Mouse (Mus musculus) frontal cortex, postnatal 36 days (tissue): ENCODE results near the gene Hexb.
"Not testable (repeated sequence)": the region's sequence is repeated elsewhere in the genome, so short reads cannot be mapped to it uniquely, and the experiment has no call there.

Experiments used
- DNase-seq, 2 experiments: peaks; one replicate each; pipeline ENCODE4 v3.0.0; 2022; ENCODE audit warnings: low spot score in 2 of 2

Hexb gene

DNA sequence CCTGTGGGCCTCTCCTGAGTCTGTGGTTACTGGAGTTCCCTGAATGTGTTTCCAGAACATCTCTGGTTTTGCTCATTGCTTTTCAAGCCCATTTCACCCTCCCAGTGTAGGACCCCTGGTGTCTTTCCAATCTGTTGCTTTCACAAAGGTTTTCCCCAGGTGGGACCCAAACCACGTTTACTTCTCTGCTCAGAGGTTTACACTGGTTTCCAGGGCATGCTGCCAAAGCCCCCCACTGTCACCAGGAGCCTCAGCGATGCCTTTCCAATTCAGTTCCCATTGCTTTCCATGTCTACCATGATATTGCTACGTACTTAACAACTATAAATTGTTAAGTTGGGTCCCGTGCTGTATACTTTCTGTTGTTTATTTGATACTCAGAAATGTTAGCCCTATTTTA lies 15.3 kb downstream of the Hexb start:
- no peak for DNase-seq

DNA sequence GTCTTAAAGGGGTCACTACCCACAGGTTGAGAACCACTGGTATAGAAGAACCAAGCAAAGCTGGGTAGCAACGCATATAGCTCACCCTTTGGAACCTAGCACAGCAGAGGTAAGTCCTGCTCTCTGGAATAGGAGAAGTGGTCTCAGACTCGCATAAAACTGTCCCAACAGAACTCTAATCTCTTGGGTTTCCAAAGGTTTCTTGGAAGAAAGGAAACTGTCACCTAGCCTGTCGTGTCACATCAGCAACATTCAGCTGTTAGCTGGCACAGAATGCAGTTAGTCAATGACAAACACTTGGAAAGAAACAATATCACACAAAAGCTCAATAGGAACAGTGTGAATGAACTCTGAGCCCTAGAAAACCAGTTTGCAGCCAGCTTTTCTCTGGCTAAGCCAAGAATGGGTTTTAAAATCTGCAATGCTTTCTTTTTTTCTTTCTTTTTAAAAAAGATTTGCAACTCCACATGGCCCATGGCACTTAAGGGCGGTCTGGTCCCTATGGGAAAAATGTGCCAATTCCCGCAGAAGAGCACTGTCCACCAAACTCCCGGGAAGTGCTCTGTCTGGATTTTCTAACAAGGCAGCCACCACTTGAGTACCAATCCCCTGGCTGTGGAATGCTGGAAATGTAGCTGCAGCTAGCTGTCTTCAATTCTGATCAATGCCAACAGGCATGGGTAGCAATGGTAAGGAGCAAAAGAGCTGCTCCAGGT lies 17.9 kb downstream of the Hexb start:
- no peak for DNase-seq

DNA sequence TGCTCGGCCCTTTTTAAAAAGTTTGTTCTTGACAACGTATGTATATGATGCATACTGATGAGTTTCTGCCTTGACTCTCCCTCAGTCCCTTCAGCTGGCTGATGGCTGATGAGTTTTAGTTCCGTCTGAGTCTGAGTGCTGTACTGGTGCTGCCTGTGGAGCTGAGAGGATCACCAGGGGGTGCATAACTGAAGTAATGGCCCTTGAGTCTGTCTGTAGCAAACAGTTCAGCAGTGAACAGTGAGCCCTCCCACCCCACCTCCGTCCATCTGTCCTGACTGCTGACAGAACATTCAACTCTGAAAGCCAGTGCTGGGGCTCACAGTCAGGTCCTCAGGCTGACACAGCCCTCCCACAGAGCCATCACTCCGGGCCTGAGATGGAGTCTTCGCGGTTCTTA lies 19.2 kb downstream of the Hexb start:
- DNase-seq, result no peak

DNA sequence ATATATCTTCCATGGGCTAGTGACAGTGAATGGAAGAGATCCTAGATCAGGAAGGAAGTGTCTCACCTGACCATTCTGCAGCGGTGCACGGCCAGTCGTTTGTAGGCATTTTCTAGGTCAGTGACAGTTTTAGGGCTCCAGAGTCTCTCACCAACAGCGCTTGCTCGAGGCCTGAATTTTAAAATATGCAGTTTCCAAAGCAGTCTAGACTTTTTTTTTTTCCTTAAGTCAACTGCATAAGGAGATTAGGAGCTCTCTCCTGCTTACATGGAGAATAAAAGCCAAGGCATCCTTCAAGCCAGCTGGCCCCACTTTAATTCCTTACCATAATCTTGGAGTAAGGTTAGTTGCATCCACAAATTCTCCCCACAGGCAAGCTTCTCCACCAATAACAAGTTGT lies 21.4 kb downstream of the Hexb start:
- no peak for DNase-seq

DNA sequence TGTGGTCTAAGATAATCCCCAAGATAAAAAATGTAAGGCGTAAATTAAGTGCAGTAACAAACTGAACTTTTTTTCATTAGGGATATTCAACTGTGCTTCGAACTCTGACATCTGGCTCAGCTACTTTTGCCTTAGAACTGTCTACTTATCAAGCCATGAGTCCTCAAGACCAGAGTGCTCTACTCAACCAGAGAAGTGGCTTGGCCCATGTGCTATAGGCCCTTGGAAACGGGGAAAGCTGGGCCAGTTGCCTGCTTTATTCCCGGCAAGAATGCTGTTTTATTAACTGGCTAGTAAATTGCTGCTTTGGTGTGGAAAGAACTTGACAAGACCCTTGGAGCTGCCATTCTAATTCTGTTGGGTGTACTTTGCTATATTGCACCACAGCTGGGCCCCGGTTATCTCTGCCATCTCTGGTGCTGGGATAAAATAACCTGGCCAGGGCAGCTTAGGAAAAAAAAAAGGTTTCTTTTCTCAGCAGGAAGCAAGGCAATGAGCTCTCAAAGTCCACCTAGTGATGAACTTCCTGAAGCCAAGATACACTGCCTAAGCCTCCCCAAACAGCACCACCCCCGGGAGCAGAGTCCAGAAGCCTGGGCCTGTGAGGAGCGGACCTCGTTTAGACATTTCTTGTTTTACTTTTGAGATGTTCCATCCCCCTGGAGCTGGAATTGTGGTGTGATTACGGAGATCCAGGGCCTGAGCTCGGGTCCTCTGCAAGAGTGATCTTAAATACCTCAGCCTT lies 22.5 kb downstream of the Hexb start:
- no peak for DNase-seq

DNA sequence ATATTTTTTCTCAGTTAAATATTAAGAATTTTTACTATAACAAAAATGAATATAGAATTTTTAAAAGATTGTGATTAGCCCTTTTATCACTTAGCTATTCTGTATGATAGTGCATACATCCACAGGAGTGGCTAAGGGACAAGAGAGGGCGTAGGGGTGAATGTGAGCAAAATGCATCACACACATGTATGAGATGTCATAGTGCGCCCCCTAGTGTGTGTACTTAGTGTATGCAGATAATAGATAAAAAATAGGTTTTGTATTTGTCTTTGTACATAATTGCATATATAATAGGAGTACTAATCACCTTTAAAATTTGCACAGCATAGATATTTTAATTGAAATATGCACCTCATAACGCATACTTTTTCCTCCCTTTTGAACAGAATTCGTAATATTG lies 52.3 kb downstream of the Hexb start:
- no peak for DNase-seq

DNA sequence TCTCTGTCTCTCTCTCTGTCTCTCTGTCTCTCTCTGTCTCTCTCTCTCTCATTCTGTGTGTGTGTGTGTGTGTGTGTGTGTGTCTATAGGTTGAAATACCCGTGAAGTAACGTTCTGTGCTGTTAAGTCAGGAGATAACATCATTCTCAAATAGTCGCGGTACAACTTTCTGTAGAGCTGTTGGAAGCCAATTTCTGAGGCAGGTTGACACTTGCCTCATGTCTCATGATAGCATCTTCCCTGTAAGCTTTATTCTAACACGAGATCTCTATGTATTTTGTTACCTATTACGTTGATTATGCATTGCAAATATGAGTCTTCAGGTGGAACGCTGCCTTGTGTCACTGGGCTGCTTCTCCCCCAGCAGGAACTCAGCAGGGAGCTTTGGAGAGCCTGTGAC lies 55.8 kb downstream of the Hexb start:
- DNase-seq, result no peak

DNA sequence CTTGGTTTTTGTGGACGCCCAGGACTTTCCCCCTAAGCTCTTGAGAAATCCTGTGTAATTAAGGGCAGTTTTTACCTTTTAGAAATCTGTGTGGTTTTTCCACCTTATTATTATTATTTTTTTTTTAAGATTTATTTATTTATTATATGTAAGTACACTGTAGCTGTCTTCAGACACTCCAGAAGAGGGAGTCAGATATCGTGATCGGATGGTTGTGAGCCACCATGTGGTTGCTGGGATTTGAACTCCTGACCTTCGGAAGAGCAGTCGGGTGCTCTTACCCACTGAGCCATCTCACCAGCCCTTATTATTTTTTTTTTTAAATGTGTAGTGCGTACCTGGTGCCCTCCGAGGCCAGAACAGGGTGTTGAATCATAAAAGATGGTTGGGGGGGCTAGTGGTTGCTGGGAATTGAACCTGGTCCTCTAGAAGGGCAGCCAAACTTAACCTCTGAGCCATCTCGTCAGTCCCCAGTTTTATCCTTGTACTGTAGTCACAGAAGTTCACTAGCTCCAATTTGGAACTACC lies 59.7 kb downstream of the Hexb start:
- not testable (repeated sequence) for DNase-seq

DNA sequence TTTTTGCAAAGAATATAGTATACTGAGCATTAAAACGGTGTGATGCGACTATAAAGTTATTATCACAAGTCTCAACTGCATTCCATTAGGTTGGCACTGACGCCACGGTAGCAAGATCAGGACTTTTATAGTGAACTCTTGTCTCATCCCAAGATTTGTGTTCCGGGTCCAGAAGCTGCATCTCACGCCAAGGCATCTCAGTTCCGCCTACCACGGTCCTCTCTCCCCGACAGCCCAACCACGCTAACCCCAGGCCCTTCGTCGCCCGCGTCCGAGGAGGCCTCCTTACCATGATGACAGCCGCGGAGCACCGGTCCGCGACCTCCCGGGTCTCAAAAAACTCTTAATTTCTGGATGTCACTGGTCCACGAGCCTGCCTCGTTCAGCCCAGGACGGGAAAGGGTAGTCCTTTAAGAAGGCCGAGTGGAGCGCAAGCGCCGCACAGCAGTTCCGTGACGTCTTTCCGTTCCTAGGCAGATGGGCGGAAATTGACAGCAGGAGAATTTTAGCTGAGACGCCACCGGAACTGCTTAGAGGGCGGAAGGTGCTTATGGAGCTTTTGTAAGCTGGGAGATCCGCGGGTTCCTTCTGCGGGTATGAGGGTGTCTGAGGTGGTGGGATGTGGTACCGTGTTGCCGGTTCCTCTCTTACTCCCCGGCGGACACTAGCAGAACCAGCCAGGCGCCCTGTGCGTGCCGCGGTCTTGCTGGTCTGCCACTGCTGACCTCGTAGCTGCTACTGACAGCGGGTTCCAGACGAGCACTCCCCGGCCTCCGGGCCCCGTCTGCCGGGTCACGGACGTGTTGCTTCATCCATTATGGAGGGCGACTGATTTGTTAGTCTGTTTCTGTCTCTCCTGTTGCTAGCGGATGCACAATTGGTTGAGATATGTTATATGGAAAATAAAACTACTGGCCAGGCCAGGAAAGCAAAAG lies 60.4 kb downstream of the Hexb start, which contains the start of the genes Gfm2 and Nsa2:
Gfm2 (plus strand) TSS at position 472 of the 935 bp plus-strand sequence.
Nsa2 (minus strand) TSS at position 472 of the 935 bp plus-strand sequence.
- DNase-seq, result peak; percentile 92 to 95

DNA sequence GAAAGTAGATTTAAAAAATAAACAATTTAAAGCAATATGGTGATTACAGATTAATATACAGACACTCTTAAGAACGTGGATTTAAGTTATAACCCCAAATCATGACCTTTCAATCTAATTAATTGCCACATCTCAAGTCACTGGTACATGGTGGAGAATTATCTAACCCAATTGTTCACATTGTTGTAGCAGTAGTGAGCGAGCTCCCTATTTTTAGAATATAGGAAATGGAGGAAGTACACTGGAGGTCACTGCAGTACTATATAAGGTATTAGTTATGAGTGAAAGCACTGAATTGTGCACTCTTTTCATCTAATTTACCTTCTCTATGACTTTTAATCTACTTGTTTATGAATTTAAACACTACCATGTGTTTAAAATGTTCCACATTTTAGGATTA lies 67.7 kb downstream of the Hexb start:
- not testable (repeated sequence) for DNase-seq

DNA sequence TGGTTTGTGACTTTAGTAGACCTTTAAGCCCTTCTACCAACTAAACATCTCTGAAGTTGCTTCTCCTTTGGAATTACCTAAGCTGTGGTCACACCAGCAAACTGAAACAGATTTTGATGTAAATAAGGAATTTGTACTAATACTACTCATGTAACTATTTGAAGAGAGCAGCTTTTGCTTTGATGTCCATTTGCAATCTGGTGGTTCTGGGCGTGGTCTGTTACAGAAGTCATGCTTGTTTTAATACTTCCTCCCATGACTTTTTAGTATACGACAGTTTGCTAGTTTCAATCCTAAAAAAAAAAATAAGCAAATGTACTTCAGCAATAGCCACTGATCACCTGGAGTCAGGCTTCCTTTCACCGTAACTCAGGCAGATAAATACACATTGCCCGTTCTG lies 68.5 kb downstream of the Hexb start:
- DNase-seq, result not testable (repeated sequence)
